Mouse (Mus musculus): ENCODE data around the gene Cd9.

Cd9 gene

DNA sequence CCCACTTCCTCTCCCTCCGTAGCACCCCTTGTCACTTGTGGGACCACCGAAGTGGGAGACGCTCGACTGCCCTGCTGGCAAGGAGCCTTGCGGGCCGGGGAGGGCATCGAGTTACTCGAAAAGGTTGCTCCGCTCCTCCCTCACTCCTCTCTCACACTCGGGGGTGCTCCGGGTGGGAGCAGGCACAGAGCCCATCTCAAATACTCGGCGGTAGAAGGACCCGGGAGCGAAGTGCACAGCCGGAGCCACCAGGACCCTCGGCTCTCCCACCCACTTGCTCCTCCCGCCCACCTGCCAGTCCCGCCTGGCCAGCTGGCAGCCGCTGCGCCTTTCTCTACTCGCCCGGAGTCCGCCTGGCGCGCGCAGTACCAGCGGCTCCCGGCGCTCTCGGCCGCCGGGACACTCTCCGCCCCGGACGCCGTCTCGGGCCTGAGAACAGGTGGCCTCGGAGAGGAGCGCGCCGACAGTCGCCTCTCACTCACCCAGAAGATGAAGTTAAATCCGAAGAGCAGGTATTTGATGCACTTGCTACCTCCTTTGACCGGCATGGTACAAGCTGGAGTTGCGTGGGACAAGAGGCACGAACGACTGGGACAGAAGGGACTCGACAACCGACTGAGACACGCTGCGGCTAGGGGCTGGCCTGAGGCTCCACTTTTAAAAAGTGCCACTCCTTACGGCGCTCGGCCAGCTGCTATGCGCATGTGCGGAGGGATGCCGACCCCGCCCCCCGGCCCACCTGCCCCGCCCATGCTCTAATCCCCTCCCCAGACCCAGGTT, at the start of gene Cd9:
Cd9 (minus strand) TSS at position 700 of the 780 bp plus-strand sequence.
- peak; percentile 35 for DNase-seq (ENCODE audit: low read depth, low spot score)

DNA sequence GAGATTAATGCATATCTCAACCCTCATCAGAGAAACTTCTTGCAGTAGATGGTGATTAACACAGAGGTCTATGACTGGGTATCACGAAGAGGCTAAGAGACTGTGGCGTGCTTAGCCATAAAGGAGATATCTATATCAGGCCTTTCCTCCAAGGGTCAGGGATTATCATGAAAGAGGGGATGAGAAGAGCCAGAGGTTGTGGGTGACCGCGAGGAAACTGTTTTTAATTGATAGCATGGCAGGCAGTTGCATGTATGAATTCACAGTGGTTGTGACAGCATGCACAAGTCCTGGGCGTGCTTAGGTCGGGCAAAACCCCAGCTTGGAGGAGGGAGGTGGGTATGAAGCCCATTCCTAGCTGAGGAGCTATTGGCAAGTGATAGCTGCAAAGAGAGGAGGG, 46.7 kb upstream of the Cd9 start:
- no peak for DNase-seq (ENCODE audit: low read depth, low spot score)

GRCm38 (mm10) chr6:125540826-125541225, 46.2 kb upstream of the Cd9 start:
- DNase-seq (ENCODE audit: low read depth, low spot score) = no peak

DNA sequence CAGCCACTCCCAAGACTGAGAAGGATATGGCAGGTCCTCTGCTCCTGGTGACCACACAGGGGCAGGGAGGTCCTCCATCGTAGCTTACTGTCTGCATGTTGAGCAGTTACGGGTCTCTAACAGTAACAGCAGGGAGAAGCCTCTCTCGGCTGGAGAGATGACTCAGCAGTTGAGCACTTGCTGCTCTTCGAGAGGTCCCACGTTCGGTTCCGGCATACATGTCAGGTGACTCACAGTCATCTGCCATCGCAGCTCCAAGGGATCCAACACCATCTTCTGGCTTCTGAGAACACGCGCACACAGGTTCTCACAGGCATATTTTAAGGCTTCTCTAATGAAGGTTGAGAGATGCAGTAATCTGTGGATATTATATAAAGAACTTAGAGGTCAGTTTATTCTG, 45.6 kb upstream of the Cd9 start:
- no peak for DNase-seq (ENCODE audit: low read depth, low spot score)

GRCm38 (mm10) chr6:125539423-125539822, 44.8 kb upstream of the Cd9 start:
- DNase-seq (ENCODE audit: low read depth, low spot score) = no peak

- DNase-seq (ENCODE audit: low read depth, low spot score) = no peak
Measured at GRCm38 (mm10) chr6:125538469-125538868, 43.9 kb upstream of the Cd9 start.

- DNase-seq (ENCODE audit: low read depth, low spot score) = no peak
Measured at GRCm38 (mm10) chr6:125534990-125535389, 40.4 kb upstream of the Cd9 start.

DNA sequence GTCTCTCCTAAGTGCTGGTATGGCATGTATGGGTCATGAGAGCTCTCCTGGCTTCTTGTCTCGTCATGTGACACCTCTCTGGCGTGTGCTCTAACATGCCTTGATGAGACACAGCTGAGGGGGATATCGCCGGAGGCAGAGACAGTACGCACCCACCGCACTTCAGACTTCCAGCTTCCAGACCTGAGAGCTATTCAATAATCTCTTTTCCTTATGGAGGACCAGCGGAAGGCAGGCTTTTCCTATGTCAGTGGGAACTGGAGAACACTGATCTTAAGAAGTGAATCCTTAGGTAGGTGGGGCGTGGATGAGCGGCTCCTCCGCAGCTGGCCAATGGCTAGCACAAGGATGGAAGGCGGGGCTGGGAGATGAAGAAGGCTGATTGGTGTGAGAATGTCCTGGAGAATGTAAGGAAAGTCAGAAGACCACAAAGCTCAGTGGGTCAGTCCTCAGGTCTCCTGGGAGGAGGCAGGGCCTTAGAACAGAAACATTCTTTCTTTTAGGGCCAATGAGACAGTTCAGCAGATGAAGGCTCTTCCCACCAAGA, 38.6 kb upstream of the Cd9 start:
- no peak for DNase-seq (ENCODE audit: low read depth, low spot score)

DNA sequence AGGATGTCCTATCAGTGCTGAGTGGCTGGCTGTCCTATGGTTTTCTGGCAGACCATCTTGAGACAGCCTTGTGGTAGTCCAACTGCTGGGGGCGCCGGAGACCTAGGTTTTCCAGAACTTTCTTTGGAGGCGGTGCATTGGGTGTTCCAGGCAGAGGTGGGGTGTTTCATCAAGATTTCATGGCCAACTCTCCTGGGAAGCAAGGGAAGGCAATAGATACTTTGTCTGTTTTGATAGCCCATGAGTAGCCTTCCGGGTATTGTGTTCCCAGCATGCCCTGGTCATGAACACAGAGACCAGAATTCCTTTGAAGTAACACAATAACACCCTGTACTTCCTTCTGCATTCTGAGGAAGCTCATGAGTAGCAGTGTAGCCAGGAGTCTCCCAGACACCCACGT, 34.9 kb upstream of the Cd9 start:
- DNase-seq (ENCODE audit: low read depth, low spot score) = no peak

DNA sequence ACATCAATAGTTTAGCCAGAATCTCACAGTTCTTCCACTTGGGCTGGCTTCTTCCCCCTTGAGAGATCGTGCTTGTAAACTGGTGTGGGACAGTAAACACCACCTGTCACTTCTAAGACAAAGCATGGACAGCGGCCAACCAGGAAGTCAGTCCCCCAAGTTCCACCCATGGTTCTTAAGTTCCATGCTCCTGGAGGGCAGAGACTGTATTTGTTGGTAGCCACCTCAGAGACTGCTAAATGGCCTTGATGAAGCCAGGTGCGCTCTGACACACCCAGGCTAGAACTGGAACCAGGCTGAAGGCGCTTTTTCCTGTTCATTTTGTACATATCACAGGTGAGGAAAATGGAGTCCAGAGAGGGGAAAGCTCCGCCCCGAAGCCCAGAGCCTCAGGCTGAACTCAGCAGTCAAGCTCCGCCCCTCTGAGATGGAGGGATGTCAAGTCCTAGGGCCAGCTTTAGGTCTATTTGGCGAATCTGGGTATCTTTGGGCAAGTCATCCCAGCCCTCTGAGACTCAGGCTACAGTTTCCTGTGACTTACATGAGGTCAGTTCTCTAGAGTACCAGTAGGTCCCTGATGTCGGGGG, 34.1 kb upstream of the Cd9 start:
- DNase-seq (ENCODE audit: low read depth, low spot score) = no peak

GRCm38 (mm10) chr6:125526066-125526465, 31.5 kb upstream of the Cd9 start:
- DNase-seq (ENCODE audit: low read depth, low spot score) = no peak

DNA sequence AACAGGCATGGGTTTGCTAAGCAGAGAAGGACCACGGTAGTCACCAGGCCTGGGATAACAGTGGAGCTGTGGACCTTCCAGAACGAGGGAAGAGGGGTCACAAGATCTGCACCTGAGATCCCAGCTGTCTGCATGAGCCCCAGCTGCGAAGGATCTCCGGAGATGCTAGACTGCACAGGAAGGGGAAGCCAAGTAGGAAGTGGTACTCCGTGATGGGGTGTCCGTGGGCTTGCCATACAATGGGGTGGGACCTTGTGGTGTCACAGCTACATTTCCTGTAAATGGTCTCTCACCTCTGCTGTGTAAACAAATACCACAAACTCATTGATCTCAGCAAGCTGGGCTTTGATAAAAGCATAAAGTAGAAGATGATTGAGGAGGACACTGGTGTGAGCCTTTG, 29.4 kb upstream of the Cd9 start:
- no peak for DNase-seq (ENCODE audit: low read depth, low spot score)

- no peak for DNase-seq (ENCODE audit: low read depth, low spot score)
Measured at GRCm38 (mm10) chr6:125521558-125522193, 27.1 kb upstream of the Cd9 start.

DNA sequence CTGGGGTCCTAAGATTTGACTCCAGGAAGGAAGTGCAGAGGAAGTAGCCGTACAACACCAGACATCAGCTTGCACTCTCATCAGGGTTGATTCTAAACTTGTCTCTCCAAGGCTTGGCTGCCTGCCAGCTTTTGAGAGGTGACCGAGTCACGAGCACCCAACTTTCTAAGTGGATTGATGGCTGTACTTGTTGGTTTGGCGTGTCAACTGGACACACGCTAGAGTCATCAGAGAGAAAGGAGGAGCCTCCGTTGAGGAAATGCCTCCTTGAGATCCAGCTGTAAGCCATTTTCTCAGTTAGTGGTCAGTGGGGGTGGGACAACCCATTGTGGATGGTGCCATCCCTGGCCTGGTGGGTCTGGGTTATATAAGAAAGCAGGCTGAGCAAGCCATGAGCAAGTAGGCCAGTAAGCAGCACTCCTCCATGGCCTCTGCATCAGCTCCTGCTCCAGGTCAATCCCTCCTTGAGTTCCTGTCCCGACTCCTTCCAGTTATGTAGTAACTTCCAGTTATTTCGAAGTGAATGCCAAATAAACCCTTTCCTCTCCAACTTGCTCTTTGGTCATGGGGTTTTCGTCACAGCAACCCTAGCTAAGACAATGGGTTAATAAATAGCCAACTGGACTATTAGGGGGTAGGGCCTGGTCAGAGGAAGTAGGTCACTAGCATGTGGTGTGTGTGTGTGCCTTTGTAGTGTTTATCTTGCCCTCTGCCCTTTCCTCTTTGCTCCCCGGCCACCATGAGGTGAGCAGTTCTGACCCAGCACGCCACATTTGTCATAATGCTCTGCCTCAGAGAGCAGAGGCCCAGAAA, 21.1 kb upstream of the Cd9 start:
- no peak for DNase-seq (ENCODE audit: low read depth, low spot score)

DNA sequence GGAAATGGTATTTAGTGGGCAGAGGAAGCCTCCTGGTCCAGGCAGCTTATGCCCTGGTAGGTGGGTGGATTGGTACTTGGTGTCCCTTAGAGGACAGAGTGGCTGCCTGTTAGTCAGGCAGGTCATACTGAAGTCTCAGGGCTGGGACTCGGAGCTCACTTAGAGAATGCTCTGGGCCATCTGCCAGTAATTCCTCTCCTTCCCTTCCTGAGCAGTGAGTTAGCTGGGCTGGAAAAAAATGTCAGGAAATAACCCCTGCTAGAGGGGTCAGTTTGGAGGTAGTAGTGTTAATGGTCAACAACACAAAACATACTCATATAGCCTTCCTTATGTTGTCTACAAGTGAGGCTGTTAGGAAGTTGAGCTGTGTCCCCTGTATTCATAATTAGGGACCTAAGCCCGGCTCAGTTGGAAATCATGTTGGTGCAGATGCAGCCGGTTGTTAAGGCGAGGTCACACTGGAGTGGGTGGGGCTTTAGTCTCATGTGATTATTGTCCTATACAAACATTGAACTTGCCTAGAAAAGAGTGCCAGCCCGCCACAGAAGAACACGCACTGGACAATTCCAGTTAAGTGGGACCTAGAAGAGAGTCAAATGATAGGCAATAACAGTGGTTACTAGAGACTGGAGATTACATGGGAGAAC, 18.5 kb upstream of the Cd9 start:
- no peak for DNase-seq (ENCODE audit: low read depth, low spot score)

- DNase-seq (ENCODE audit: low read depth, low spot score) = no peak
Measured at GRCm38 (mm10) chr6:125511196-125511595, 16.6 kb upstream of the Cd9 start.

DNA sequence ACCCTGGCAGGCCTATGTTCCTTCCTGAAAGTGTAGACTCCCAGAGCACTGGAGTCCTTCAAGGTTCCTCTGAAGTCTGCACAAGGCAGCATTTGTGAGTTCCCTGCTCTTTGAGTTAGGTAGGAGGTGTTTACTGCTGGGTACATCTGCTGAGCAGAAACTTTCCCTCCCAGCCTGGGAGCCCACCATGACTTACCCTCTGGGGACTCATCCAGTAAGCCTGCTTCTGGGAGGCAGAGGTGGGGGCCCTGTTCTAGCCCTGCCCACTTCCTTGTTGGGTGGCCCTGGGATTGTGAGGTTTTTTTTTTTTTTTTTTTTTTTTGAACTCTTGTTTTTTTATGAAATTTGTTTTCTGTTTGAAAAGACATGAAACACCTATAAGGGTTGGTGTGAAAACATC, 16.1 kb upstream of the Cd9 start:
- no peak for DNase-seq (ENCODE audit: low read depth, low spot score)

DNA sequence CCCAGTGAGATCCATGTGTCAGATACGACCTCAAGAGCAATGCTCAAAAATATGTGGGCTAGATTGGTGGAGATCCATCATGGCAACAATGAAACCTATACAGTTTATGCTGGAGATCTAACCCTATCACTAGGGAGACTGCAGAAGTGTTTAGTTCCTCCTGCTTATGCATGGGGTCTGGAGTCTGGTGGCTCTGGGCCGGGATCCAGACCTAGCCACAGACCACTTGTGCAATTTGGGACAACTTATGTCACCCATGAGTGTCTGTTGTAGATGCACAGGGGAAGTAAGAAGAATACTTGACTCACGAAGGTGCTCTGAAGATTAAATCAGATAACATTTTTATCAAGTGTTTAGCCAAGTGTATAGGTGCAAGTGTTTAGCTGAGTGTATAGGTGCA, 15.2 kb upstream of the Cd9 start:
- no peak for DNase-seq (ENCODE audit: low read depth, low spot score)

DNA sequence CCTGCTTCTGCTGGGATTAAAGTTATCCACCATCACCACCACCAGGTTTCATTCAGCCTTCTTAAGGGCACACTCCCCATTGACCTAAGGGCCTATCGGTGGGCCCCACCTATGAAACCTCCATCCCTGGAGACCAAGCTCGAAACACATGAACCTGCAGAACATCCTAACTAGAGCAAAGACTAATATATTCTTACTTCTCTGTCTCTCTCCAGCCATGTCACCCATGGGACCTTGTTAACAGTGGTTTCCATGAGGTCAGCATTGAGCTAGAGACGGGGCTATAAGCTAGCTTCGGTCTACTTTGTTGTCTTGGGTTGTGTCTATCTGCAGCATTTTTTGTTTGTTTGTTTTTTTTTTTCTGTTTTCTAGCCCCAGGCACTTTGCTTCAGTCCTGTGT, 11.8 kb upstream of the Cd9 start:
- DNase-seq (ENCODE audit: low read depth, low spot score) = no peak

DNA sequence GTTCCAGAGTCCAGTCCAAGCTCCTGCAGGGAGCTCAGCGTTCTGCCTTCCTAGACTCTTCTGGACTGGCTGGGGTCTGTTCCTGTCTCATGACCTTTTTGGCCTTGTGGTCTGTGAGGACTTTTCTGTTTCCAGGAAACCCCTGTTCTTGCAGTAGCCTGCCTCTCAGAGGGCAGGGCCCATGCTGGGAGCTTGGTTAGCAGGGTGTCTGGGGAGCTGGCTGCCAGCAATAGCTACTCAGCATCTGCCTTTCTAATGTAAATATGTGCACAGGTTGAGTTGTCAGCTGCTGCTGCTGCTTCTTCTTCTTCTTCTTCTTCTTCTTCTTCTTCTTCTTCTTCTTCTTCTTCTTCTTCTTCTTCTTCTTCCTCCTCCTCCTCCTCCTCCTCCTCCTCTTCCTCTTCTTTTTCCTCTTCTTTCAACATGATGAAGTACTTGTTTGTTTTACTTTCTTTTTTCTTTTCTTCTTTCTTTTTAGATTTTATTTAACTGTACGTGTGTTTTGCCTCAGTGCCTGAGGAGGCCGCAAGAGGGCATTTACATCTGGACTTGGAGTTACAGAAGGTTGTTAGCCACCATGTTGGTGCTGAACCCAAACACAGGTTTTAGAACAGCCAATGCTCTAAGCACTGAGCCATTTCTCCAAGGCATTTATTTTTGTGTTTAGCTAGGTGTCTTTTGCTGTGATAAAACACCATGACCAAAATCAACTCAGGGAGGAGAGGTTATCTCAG, 10.2 kb upstream of the Cd9 start:
- no peak for DNase-seq (ENCODE audit: low read depth, low spot score)
